8 mouse cellular contexts compared by ENCODE assay signal in the genomic region with DNA sequence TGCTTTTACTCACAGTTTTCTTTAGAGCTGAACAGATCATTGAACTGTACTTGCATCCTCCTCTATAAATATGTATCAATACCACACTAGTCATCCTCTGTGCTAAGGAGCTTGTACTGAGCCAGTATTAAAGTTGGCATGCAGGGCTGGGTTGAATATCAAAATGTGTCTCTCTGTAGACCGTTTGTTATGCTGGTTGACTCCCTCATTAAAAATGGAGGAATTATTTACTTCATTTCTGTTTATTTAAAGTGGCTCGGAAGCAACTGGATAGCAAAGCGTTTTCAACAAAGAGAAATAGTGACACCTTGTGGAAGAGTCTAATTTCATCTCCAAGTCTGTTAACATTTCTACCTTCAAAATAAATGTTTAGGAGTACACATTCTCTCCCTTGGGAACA.
DNase-seq lines count a peak whose midpoint lies in the region; ATAC-seq and TF ChIP-seq lines count a peak whose summit lies in the region.

No protein-coding gene starts in this region.

- H3K9ac ChIP-seq in midbrain, embryonic 11.5 days (ENCODE audit: low read length), result no peak overlapping the region
- H3K9ac ChIP-seq in hindbrain, embryonic 16.5 days (ENCODE audit: low read depth, low read length), result no peak overlapping the region
- H3K9ac ChIP-seq in stomach, postnatal 0 days (ENCODE audit: low read length), result no peak overlapping the region

- 24% methylated on average over 3 of the region's 3 CpGs for WGBS in midbrain, embryonic 11.5 days
- WGBS in midbrain, embryonic 10.5 days, result 29% methylated on average over 3 of the region's 3 CpGs
- 8% methylated on average over 3 of the region's 3 CpGs for WGBS in hindbrain, embryonic 16.5 days
- 3% methylated on average over 3 of the region's 3 CpGs for WGBS in stomach, postnatal 0 days

- no peak overlapping the region for H3K4me3 ChIP-seq in midbrain, embryonic 11.5 days (ENCODE audit: low read depth, low read length)
- no peak overlapping the region for H3K4me3 ChIP-seq in midbrain, embryonic 10.5 days
- H3K4me3 ChIP-seq in hindbrain, embryonic 16.5 days (ENCODE audit: low read length), result no peak overlapping the region; the same call in 1 of the 2 replicates
- H3K4me3 ChIP-seq in stomach, postnatal 0 days (ENCODE audit: low read depth, low read length), result no peak overlapping the region

- TF ChIP-seq EP300 in stomach, postnatal 0 days (optimal IDR thresholded peaks at IDR 0.05), result no peak

- H3K27me3 ChIP-seq in midbrain, embryonic 11.5 days (ENCODE audit: control insufficient read depth, insufficient read depth, low read length), result no peaks in the 10 kb centered on the region
- no peaks in the 10 kb centered on the region for H3K27me3 ChIP-seq in midbrain, embryonic 10.5 days (ENCODE audit: low read depth, poor library complexity, severe bottlenecking)
- H3K27me3 ChIP-seq in hindbrain, embryonic 16.5 days (replicated peaks; ENCODE audit: control insufficient read depth, insufficient read depth, low read length), result no peaks in the 10 kb centered on the region
- H3K27me3 ChIP-seq in stomach, postnatal 0 days (ENCODE audit: control insufficient read depth, insufficient read depth, low read length), result no peaks in the 10 kb centered on the region

- H3K27ac ChIP-seq in midbrain, embryonic 11.5 days (ENCODE audit: low read depth, low read length), result no peak overlapping the region
- H3K27ac ChIP-seq in midbrain, embryonic 10.5 days (replicated peaks), result no peak overlapping the region
- H3K27ac ChIP-seq in hindbrain, embryonic 16.5 days (ENCODE audit: low read depth, low read length), result no peak overlapping the region
- H3K27ac ChIP-seq in stomach, postnatal 0 days (replicated peaks), result no peak overlapping the region

- peak; percentile 76 for TF ChIP-seq CTCF in stomach, postnatal 0 days (IDR thresholded peaks at IDR 0.05; ENCODE audit: low read depth)

- no peak overlapping the region for H3K4me2 ChIP-seq in midbrain, embryonic 11.5 days
- H3K4me2 ChIP-seq in hindbrain, embryonic 16.5 days (ENCODE audit: low read length), result peak overlapping the region; percentile 47
- H3K4me2 ChIP-seq in stomach, postnatal 0 days (replicated peaks; ENCODE audit: low read depth), result no peak overlapping the region

- no peaks in the 10 kb centered on the region for H3K9me3 ChIP-seq in midbrain, embryonic 11.5 days (ENCODE audit: control insufficient read depth, low read length)
- H3K9me3 ChIP-seq in midbrain, embryonic 10.5 days (replicated peaks), result no peaks in the 10 kb centered on the region
- no peaks in the 10 kb centered on the region for H3K9me3 ChIP-seq in hindbrain, embryonic 16.5 days (ENCODE audit: control insufficient read depth, low read length)
- H3K9me3 ChIP-seq in stomach, postnatal 0 days (ENCODE audit: control insufficient read depth, low read length), result no peaks in the 10 kb centered on the region

- no peaks in the 10 kb centered on the region for H3K36me3 ChIP-seq in midbrain, embryonic 11.5 days (ENCODE audit: control insufficient read depth, insufficient read depth, low read length)
- H3K36me3 ChIP-seq in midbrain, embryonic 10.5 days, result no peaks in the 10 kb centered on the region
- H3K36me3 ChIP-seq in hindbrain, embryonic 16.5 days (ENCODE audit: control insufficient read depth, insufficient read depth, low read length), result no peaks in the 10 kb centered on the region
- no peaks in the 10 kb centered on the region for H3K36me3 ChIP-seq in stomach, postnatal 0 days (ENCODE audit: control insufficient read depth, insufficient read depth, low read length)

- DNase-seq in frontal cortex, postnatal 10 days (ENCODE audit: low spot score in 2 of 2), result no peak
- DNase-seq in midbrain, embryonic 11.5 days (ENCODE audit: low spot score, missing footprints), result peak; percentile 94
- no peak for DNase-seq in midbrain, embryonic 10.5 days (ENCODE audit: low spot score)
- no peak for DNase-seq in stomach, postnatal 0 days (ENCODE audit: low spot score)
- DNase-seq in right cerebral cortex, postnatal 36 days (ENCODE audit: low spot score in 2 of 2), result no peak
- DNase-seq in natural killer cell, adult 2 months (ENCODE audit: low spot score in 2 of 2), result no peak

- peak; percentile 77 for ATAC-seq in frontal cortex, adult (ENCODE audit: low TSS enrichment)
- ATAC-seq in midbrain, embryonic 11.5 days (ENCODE audit: low FRiP score), result peak; percentile 50; the same call in 1 of the 2 replicates
- peak; percentile 81 for ATAC-seq in hindbrain, embryonic 16.5 days
- no peak for ATAC-seq in stomach, postnatal 0 days (ENCODE audit: low FRiP score, low TSS enrichment)

- no peaks in the 10 kb centered on the region for H3K4me1 ChIP-seq in midbrain, embryonic 11.5 days (ENCODE audit: control insufficient read depth, insufficient read depth, low read length)
- no peaks in the 10 kb centered on the region for H3K4me1 ChIP-seq in midbrain, embryonic 10.5 days
- H3K4me1 ChIP-seq in hindbrain, embryonic 16.5 days (ENCODE audit: control insufficient read depth, insufficient read depth, low read depth, low read length), result peaks cover 5% of the 10 kb centered on the region; the same call in 1 of the 2 replicates
- no peaks in the 10 kb centered on the region for H3K4me1 ChIP-seq in stomach, postnatal 0 days (replicated peaks; ENCODE audit: control insufficient read depth, insufficient read depth)
